Mouse (Mus musculus) lung, embryonic 14.5 days (tissue): ENCODE results near the gene Serpinb3b. TPM values are rescaled to one million over a fixed set of nuclear protein-coding genes. Genes with fewer than 3 reads are reported as not detected.
"Not testable (repeated sequence)": the region's sequence is repeated elsewhere in the genome, so short reads cannot be mapped to it uniquely, and the experiment has no call there.

ENCODE experiments used
- ATAC-seq: fragments of 200-750 bp; cut with Nextera tagmentation; 2 replicates; pipeline ENCODE4 v1.8.0; 2017; ENCODE audit warnings: mild to moderate bottlenecking, moderate TSS enrichment, moderate library complexity; ENCODE audit not compliant: insufficient read depth
- DNase-seq: peaks from one replicate; pipeline ENCODE4 v3.0.0-alpha.2; 2015
- H3K27ac ChIP-seq: fragments of 300-500 bp; sonication (generic); 2 replicates; pipeline ENCODE4 v1.5.1; 2014; ENCODE audit warnings: low read depth, mild to moderate bottlenecking, moderate library complexity
- H3K27me3 ChIP-seq: fragments of 300-500 bp; sonication (generic); 2 replicates; pipeline ENCODE4 v1.6.1; 2014; ENCODE audit warnings: low read length, control low read depth; ENCODE audit not compliant: insufficient read depth
- H3K36me3 ChIP-seq: fragments of 300-500 bp; sonication (generic); 2 replicates; pipeline ENCODE4 v1.6.1; 2014; ENCODE audit warnings: control low read depth; ENCODE audit not compliant: insufficient read depth
- H3K4me1 ChIP-seq: fragments of 300-500 bp; sonication (generic); 2 replicates; pipeline ENCODE4 v1.6.1; 2014; ENCODE audit warnings: antibody characterized with exemption, control low read depth; ENCODE audit not compliant: insufficient read depth
- H3K4me2 ChIP-seq: fragments of 300-500 bp; sonication (generic); 2 replicates; pipeline ENCODE4 v1.6.1; 2014; ENCODE audit warnings: mild to moderate bottlenecking
- H3K4me3 ChIP-seq: fragments of 300-500 bp; sonication (generic); 2 replicates; pipeline ENCODE4 v1.5.1; 2014; ENCODE audit warnings: low read depth, low read length
- H3K9ac ChIP-seq: fragments of 300-500 bp; sonication (generic); 2 replicates; pipeline ENCODE4 v1.6.1; 2014
- H3K9me3 ChIP-seq: fragments of 300-500 bp; sonication (generic); 2 replicates; pipeline ENCODE4 v1.6.1; 2016; ENCODE audit warnings: low read depth, low read length, control low read depth
- CTCF ChIP-seq: IDR thresholded peaks from 2 replicates; pipeline ENCODE4 v1.5.1; 2016; ENCODE audit warnings: antibody characterized with exemption, low read depth
- WGBS: fragments of 180-500 bp; shearing (Covaris S2); extraction: QIAGEN DNeasy Blood & Tissue Kit; methylation state at CpG from one replicate; pipeline ENCODE4 v1.1.7; 2014; 5-methylcytosine and 5-hydroxymethylcytosine counted together
- polyA plus RNA-seq: library from polyadenylated mRNA; unstranded; fragments of >200 nt; fragmentation: Nextera tagmentation; extraction: Ambion mirVana; gene quantifications from 2 replicates; pipeline ENCODE4 v1.2.1, GENCODE M21; 2014

Serpinb3b gene
- not detected in 2 replicates for polyA plus RNA-seq

DNA sequence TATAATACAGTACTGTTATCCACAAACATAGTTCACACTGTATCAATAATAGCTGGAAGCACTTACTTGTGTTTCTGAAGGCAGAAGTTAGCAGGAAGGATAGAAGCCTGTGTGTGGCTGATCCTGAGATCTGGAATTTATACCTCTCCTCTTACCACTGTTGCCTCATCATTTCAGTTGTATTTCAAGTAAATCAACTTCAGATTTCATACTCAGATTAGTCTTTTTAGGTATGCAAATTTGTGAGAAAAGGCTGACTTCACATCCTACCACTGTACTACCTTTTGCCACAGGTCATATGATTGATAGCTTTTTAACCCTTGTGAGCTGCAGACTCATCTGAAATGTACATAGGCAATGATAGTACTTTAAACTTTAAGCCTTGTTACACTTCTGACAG lies at the start of gene Serpinb3b, which contains the start of gene Serpinb3c:
Gene Serpinb3b, minus strand, starts transcription at position 101 of the 400 bp plus-strand sequence.
Gene Serpinb3c, minus strand, starts transcription at position 111 of the 400 bp plus-strand sequence.
- not testable (repeated sequence) for H3K4me1 ChIP-seq, H3K27ac ChIP-seq, H3K9ac ChIP-seq, H3K4me2 ChIP-seq, H3K36me3 ChIP-seq, H3K27me3 ChIP-seq, H3K4me3 ChIP-seq, ATAC-seq, H3K9me3 ChIP-seq, DNase-seq

DNA sequence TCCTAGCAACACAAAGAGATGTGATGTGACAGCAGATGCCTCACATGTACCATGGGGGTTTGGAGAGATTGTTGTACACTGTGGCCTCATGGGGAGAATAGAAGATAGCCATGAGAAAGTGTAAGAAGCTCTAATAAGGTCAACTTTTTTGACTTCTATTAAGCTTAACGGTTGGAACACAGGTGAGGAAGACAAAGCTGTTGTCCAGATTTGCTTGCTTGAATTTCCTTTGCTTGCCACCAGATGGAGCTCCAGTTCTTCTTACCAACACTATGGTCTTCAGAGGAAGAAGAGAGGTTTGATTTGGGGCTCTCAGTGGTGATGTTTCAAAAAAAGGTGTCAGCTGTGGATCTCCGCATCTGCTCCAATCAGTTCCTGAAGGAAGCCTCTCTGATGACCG lies 35.0 kb downstream of the Serpinb3b start:
- not testable (repeated sequence) for H3K4me2 ChIP-seq, H3K4me3 ChIP-seq, H3K9me3 ChIP-seq, H3K4me1 ChIP-seq, H3K27me3 ChIP-seq, H3K36me3 ChIP-seq, H3K27ac ChIP-seq, H3K9ac ChIP-seq, ATAC-seq
- peak; percentile 2 for DNase-seq
- peak; percentile 63 for TF ChIP-seq CTCF
- 47% methylated on average over 3 of the region's 3 CpGs for WGBS

- H3K27ac ChIP-seq, H3K4me1 ChIP-seq, H3K36me3 ChIP-seq, ATAC-seq, H3K4me2 ChIP-seq, H3K9me3 ChIP-seq, H3K27me3 ChIP-seq, H3K4me3 ChIP-seq, DNase-seq, H3K9ac ChIP-seq: not testable (repeated sequence)
- WGBS, result 71% methylated on average over 1 of the region's 1 CpGs
Observed at GRCm38 (mm10) chr1:107217276-107217675, 60.9 kb downstream of the Serpinb3b start.

- not testable (repeated sequence) for H3K4me3 ChIP-seq, ATAC-seq, H3K4me1 ChIP-seq, H3K9me3 ChIP-seq, H3K36me3 ChIP-seq, H3K27ac ChIP-seq, H3K9ac ChIP-seq, H3K4me2 ChIP-seq, H3K27me3 ChIP-seq, DNase-seq
- TF ChIP-seq CTCF, result peak; percentile 41; the same call in 1 of the 2 replicates
Observed at GRCm38 (mm10) chr1:107127453-107127852, 150.7 kb downstream of the Serpinb3b start.

Other genes starting within 250 kb of the Serpinb3b start
- not detected in 2 replicates for gene Serpinb3a, start 226.1 kb downstream of the Serpinb3b start, polyA plus RNA-seq
- not detected in 2 replicates for gene Serpinb3d, start 194.9 kb downstream of the Serpinb3b start, polyA plus RNA-seq
- not detected in 2 replicates for gene Serpinb3c, start within 50 bp of the Serpinb3b start, polyA plus RNA-seq
- gene Serpinb11, start 82.8 kb upstream of the Serpinb3b start, polyA plus RNA-seq, result not detected in 2 replicates
- not detected in 2 replicates for gene Serpinb7, start 121.3 kb upstream of the Serpinb3b start, polyA plus RNA-seq
- 0.26 and 0.33 TPM in 2 replicates for gene Serpinb2, start 233.1 kb upstream of the Serpinb3b start, polyA plus RNA-seq